Mouse (Mus musculus) gastrocnemius, postnatal 14 days (tissue): ENCODE measurements around the gene Akt1. TPM values are rescaled to one million over a fixed set of nuclear protein-coding genes. Genes with fewer than 3 reads are reported as not detected.

Experiments
- DNase-seq: peaks from one replicate; pipeline ENCODE4 v3.0.0; 2021; ENCODE audit warnings: mixed read lengths
- intact Hi-C: fragments of 180-260 bp; cut with DNase I; formaldehyde crosslinking; loops from one replicate; pipeline ENCODE4 v1.15.1; 2025; ENCODE audit warnings: low total_unique reads
- long read RNA-seq, 2 experiments: library from polyadenylated mRNA; stranded (forward); transcript quantifications; one replicate each; pipeline ENCODE4 v2.0.0; 2021
- total RNA-seq, 2 experiments: library from RNA; stranded (reverse); gene quantifications; 2 replicates each; pipeline ENCODE4 v1.2.3; 2021

The Akt1 gene
- 10 to 100 TPM; 78.3 to 89.4 TPM for total RNA-seq
- long read RNA-seq, experiment 1, transcript Akt1-201 (14 exons, 2,690 nt), result major isoform, 178 of 197 reads
- long read RNA-seq, experiment 1, partial matches to known transcripts, result 10 of 197 reads
- long read RNA-seq, experiment 1, other reads (novel, unspliced or antisense), result 9 of 197 reads
- long read RNA-seq, experiment 2, transcript Akt1-201 (14 exons, 2,690 nt), result major isoform, 222 of 252 reads
- long read RNA-seq, experiment 2, partial matches to known transcripts, result 16 of 252 reads
- long read RNA-seq, experiment 2, other reads (novel, unspliced or antisense), result 14 of 252 reads

GRCm38 (mm10) chr12:112674132-112675011 lies at the start of gene Akt1:
Gene Akt1, minus strand, starts transcription at chr12:112674884.
- peak; percentile 53 for DNase-seq
- intact Hi-C loops, result no loop called here

GRCm38 (mm10) chr12:112724077-112724805 lies 49.6 kb upstream of the Akt1 start:
- DNase-seq, result peak; percentile 63

GRCm38 (mm10) chr12:112723445-112723844 lies 48.8 kb upstream of the Akt1 start:
- no peak for DNase-seq
- intact Hi-C loops, result no loop called here

More at GRCm38 (mm10) chr12:112724077-112724805, 49.6 kb upstream of the Akt1 start:
- intact Hi-C loops, result no loop called here

GRCm38 (mm10) chr12:112723028-112723330 lies 48.3 kb upstream of the Akt1 start:
- intact Hi-C loops, result no loop called here
- no peak for DNase-seq

GRCm38 (mm10) chr12:112722240-112723027 lies 47.8 kb upstream of the Akt1 start:
- peak; percentile 64 for DNase-seq
- intact Hi-C loops, result no loop called here

GRCm38 (mm10) chr12:112721424-112722239 lies 46.9 kb upstream of the Akt1 start:
- DNase-seq, result no peak
- intact Hi-C loops, result no loop called here

GRCm38 (mm10) chr12:112720890-112721423 lies 46.3 kb upstream of the Akt1 start:
- no peak for DNase-seq
- intact Hi-C loops, result no loop called here

- DNase-seq, result no peak
- intact Hi-C loops, result no loop called here
Observed at GRCm38 (mm10) chr12:112720216-112720615, 45.5 kb upstream of the Akt1 start, which contains the start of gene Cep170b. Gene Cep170b, plus strand, starts transcription at chr12:112720455.

GRCm38 (mm10) chr12:112718995-112719394 lies 44.3 kb upstream of the Akt1 start:
- intact Hi-C loops, result no loop called here
- no peak for DNase-seq

GRCm38 (mm10) chr12:112717140-112717539 lies 42.5 kb upstream of the Akt1 start:
- DNase-seq, result peak; percentile 44
- intact Hi-C loops, result no loop called here

GRCm38 (mm10) chr12:112713984-112714383 lies 39.3 kb upstream of the Akt1 start:
- DNase-seq, result no peak
- intact Hi-C loops, result no loop called here

GRCm38 (mm10) chr12:112707573-112707869 lies 32.8 kb upstream of the Akt1 start:
- intact Hi-C loops, result loop anchor here (2.0 kb wide), 2 partner anchors 29 to 55 kb away; partner anchors contain the start of gene Zbtb42
- no peak for DNase-seq

GRCm38 (mm10) chr12:112706704-112707572 lies 32.3 kb upstream of the Akt1 start:
- DNase-seq, result peak; percentile 89
- intact Hi-C loops, result loop anchor here (2.0 kb wide), 2 partner anchors 28 to 54 kb away; partner anchors contain the start of gene Zbtb42

GRCm38 (mm10) chr12:112702374-112703320 lies 28.0 kb upstream of the Akt1 start:
- no peak for DNase-seq
- intact Hi-C loops, result no loop called here

GRCm38 (mm10) chr12:112700522-112700921 lies 25.8 kb upstream of the Akt1 start:
- intact Hi-C loops, result no loop called here
- DNase-seq, result peak; percentile 41

GRCm38 (mm10) chr12:112696806-112697425 lies 22.2 kb upstream of the Akt1 start:
- intact Hi-C loops, result no loop called here
- no peak for DNase-seq
